ENCODE assay signal across 10 mouse cellular contexts in the genomic region with DNA sequence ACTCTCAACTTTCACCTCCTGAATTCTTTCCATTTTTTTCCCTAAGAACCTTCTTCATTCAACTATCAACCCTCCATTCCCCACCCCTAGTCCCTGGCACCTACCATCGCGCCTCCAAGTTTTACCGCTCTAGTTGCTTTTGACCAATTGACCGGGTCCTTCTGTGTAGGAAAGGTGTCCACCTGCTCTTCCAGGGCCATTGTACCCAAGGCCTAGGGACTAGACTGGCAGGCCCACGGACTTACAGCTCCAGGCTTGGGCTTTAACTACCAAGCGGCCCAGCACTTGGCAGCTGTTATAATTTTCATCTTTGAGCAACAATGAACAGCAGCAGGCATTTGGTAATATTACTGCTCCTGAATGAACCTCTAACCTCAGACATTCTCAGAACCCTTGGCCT. TPM values are rescaled to one million over a fixed set of nuclear protein-coding genes. Genes with fewer than 3 reads are reported as not detected.
DNase-seq lines count a peak whose midpoint lies in the region; ATAC-seq and TF ChIP-seq lines count a peak whose summit lies in the region.
"Had no signal": no experiment of that assay in that cellular context is flagged by ENCODE, and none has a peak within 500 bp of the region (broad histone marks: within the 10 kb centered on the region; RNA-seq: fewer than 3 reads in every experiment).

No protein-coding gene starts in this region.

- peaks cover 7% of the 10 kb centered on the region; the same call in 1 of the 2 replicates for H3K4me1 ChIP-seq in embryonic facial prominence, embryonic 14.5 days (ENCODE audit: control insufficient read depth, insufficient read depth, low read length)
- peaks cover 9% of the 10 kb centered on the region for H3K4me1 ChIP-seq in embryonic facial prominence, embryonic 10.5 days
- H3K4me1 ChIP-seq in kidney, embryonic 15.5 days, result peaks cover 8% of the 10 kb centered on the region
- peaks cover 5% of the 10 kb centered on the region for H3K4me1 ChIP-seq in limb, embryonic 14.5 days (ENCODE audit: control insufficient read depth, insufficient read depth, low read length)

- no peak for TF ChIP-seq POLR2A in limb, embryonic 14.5 days (IDR thresholded peaks at IDR 0.05; ENCODE audit: borderline replicate concordance, extremely low read depth, insufficient read depth, insufficient read length)

- no peak overlapping the region for H3K9ac ChIP-seq in embryonic facial prominence, embryonic 14.5 days (ENCODE audit: low read depth, low read length)
- no peak overlapping the region for H3K9ac ChIP-seq in kidney, embryonic 15.5 days
- no peak overlapping the region for H3K9ac ChIP-seq in limb, embryonic 14.5 days (ENCODE audit: low read depth, low read length, severe bottlenecking)

- no peak overlapping the region for H3K27ac ChIP-seq in embryonic facial prominence, embryonic 14.5 days (replicated peaks; ENCODE audit: low read depth, low read length)
- H3K27ac ChIP-seq in embryonic facial prominence, embryonic 10.5 days (replicated peaks), result no peak overlapping the region
- H3K27ac ChIP-seq in kidney, embryonic 15.5 days, result no peak overlapping the region
- no peak overlapping the region for H3K27ac ChIP-seq in limb, embryonic 14.5 days (replicated peaks; ENCODE audit: low read depth, low read length)
- H3K27ac ChIP-seq: stomach, embryonic 15.5 days had no signal

- 93% methylated on average over 6 of the region's 6 CpGs for WGBS in embryonic facial prominence, embryonic 14.5 days
- WGBS in embryonic facial prominence, embryonic 10.5 days, result 89% methylated on average over 6 of the region's 6 CpGs
- 91% methylated on average over 6 of the region's 6 CpGs for WGBS in kidney, embryonic 15.5 days
- 91% methylated on average over 6 of the region's 6 CpGs for WGBS in limb, embryonic 14.5 days

- H3K4me3 ChIP-seq in embryonic facial prominence, embryonic 14.5 days (ENCODE audit: low read depth, low read length), result no peak overlapping the region
- H3K4me3 ChIP-seq in embryonic facial prominence, embryonic 10.5 days, result no peak overlapping the region
- H3K4me3 ChIP-seq in kidney, embryonic 15.5 days (replicated peaks), result peak overlapping the region; percentile 96; the same call in 1 of the 2 replicates
- peak overlapping the region; percentile 94; the same call in 1 of the 2 replicates for H3K4me3 ChIP-seq in limb, embryonic 14.5 days (replicated peaks; ENCODE audit: low read length)

- ATAC-seq in embryonic facial prominence, embryonic 14.5 days (ENCODE audit: low read depth), result no peak
- ATAC-seq in kidney, embryonic 15.5 days (replicated peaks; ENCODE audit: low FRiP score), result peak; percentile 40; the same call in 1 of the 2 replicates
- no peak for ATAC-seq in limb, embryonic 14.5 days (ENCODE audit: low FRiP score, low read depth)
- no peak for ATAC-seq in erythroblast, adult 5-6 weeks (replicated peaks; ENCODE audit: low FRiP score, poor library complexity, severe bottlenecking)

- no peaks in the 10 kb centered on the region for H3K9me3 ChIP-seq in embryonic facial prominence, embryonic 14.5 days (ENCODE audit: control insufficient read depth, low read length)
- no peaks in the 10 kb centered on the region for H3K9me3 ChIP-seq in embryonic facial prominence, embryonic 10.5 days
- no peaks in the 10 kb centered on the region for H3K9me3 ChIP-seq in kidney, embryonic 15.5 days (replicated peaks)
- H3K9me3 ChIP-seq in limb, embryonic 14.5 days (ENCODE audit: control insufficient read depth, low read length), result no peaks in the 10 kb centered on the region
- H3K9me3 ChIP-seq: liver, embryonic 13.5 days; stomach, embryonic 15.5 days had no signal

- H3K27me3 ChIP-seq in embryonic facial prominence, embryonic 14.5 days (replicated peaks; ENCODE audit: control insufficient read depth, insufficient read depth, low read length), result no peaks in the 10 kb centered on the region
- H3K27me3 ChIP-seq in embryonic facial prominence, embryonic 10.5 days (replicated peaks; ENCODE audit: low read depth, poor library complexity, severe bottlenecking), result no peaks in the 10 kb centered on the region
- H3K27me3 ChIP-seq in kidney, embryonic 15.5 days, result no peaks in the 10 kb centered on the region
- H3K27me3 ChIP-seq in limb, embryonic 14.5 days (ENCODE audit: control insufficient read depth, insufficient read depth, low read length), result no peaks in the 10 kb centered on the region
- H3K27me3 ChIP-seq: liver, embryonic 13.5 days; stomach, embryonic 15.5 days had no signal

- peak overlapping the region; percentile 34; the same call in 1 of the 2 replicates for H3K4me2 ChIP-seq in embryonic facial prominence, embryonic 14.5 days (ENCODE audit: low read depth, low read length)
- H3K4me2 ChIP-seq in kidney, embryonic 15.5 days, result no peak overlapping the region
- H3K4me2 ChIP-seq in limb, embryonic 14.5 days (replicated peaks; ENCODE audit: low read depth, low read length, severe bottlenecking), result no peak overlapping the region

- H3K36me3 ChIP-seq in embryonic facial prominence, embryonic 14.5 days (ENCODE audit: control insufficient read depth, insufficient read depth, low read length), result peaks cover 19% of the 10 kb centered on the region
- H3K36me3 ChIP-seq in embryonic facial prominence, embryonic 10.5 days (replicated peaks), result peaks cover 27% of the 10 kb centered on the region
- H3K36me3 ChIP-seq in kidney, embryonic 15.5 days, result peaks cover 22% of the 10 kb centered on the region
- peaks cover 21% of the 10 kb centered on the region for H3K36me3 ChIP-seq in limb, embryonic 14.5 days (ENCODE audit: control insufficient read depth, insufficient read depth, low read length)

- DNase-seq in embryonic facial prominence, embryonic 14.5 days (ENCODE audit: low spot score), result no peak
- no peak for DNase-seq in embryonic facial prominence, embryonic 10.5 days (ENCODE audit: low spot score)
- no peak for DNase-seq in kidney, postnatal 25 days
- DNase-seq in cerebellum, postnatal 25 days, result peak; percentile 14 to 16
- DNase-seq in limb, embryonic 14.5 days (ENCODE audit: low spot score), result no peak
- no peak for DNase-seq in layer of hippocampus, postnatal 10 days (ENCODE audit: low spot score in 2 of 2)

RNA-seq across cellular contexts. Expression of a gene that starts 0.5 kb away (rescaled TPM):
- polyA plus RNA-seq in embryonic facial prominence, embryonic 14.5 days (2014; fragmentation: Nextera tagmentation; extraction: Ambion mirVana), result 57.5 and 68.9 TPM in 2 replicates
- polyA plus RNA-seq in embryonic facial prominence, embryonic 10.5 days (2016; fragmentation: Nextera tagmentation; extraction: Ambion mirVana), result 95.3 and 96.3 TPM in 2 replicates
- 67.6 and 68.1 TPM in 2 replicates for polyA plus RNA-seq in kidney, embryonic 15.5 days (2015; fragmentation: Nextera tagmentation; extraction: Ambion mirVana)
- 41.0 and 44.4 TPM in 2 replicates for polyA plus RNA-seq in limb, embryonic 14.5 days (2012; rRNA removed)
- 70.2 and 74.7 TPM in 2 replicates for polyA plus RNA-seq in limb, embryonic 14.5 days (2014; fragmentation: Nextera tagmentation; extraction: Ambion mirVana)
- 11.9 and 14.0 TPM in 2 replicates for total RNA-seq in erythroblast, adult 5-6 weeks (2015; ENCODE audit: low replicate concordance)
- total RNA-seq in erythroblast, adult 5-6 weeks (2017; ENCODE audit: low replicate concordance), result 9.6 and 13.9 TPM in 2 replicates
- total RNA-seq in layer of hippocampus, postnatal 10 days (2021), result 10 to 100 TPM; 66.2 to 73.7 TPM

RNA-seq across cellular contexts. Expression of a gene that starts 15.7 kb away (rescaled TPM):
- 5.2 and 6.7 TPM in 2 replicates for polyA plus RNA-seq in embryonic facial prominence, embryonic 14.5 days (2014; fragmentation: Nextera tagmentation; extraction: Ambion mirVana)
- polyA plus RNA-seq in embryonic facial prominence, embryonic 10.5 days (2016; fragmentation: Nextera tagmentation; extraction: Ambion mirVana), result 10.6 and 12.4 TPM in 2 replicates
- polyA plus RNA-seq in kidney, embryonic 15.5 days (2015; fragmentation: Nextera tagmentation; extraction: Ambion mirVana), result 17.7 and 20.4 TPM in 2 replicates
- polyA plus RNA-seq in limb, embryonic 14.5 days (2012; rRNA removed), result 3.2 and 3.8 TPM in 2 replicates
- 4.7 and 6.4 TPM in 2 replicates for polyA plus RNA-seq in limb, embryonic 14.5 days (2014; fragmentation: Nextera tagmentation; extraction: Ambion mirVana)
- total RNA-seq in erythroblast, adult 5-6 weeks (2015; ENCODE audit: low replicate concordance), result 4.2 and 8.6 TPM in 2 replicates
- 0.94 and 3.6 TPM in 2 replicates for total RNA-seq in erythroblast, adult 5-6 weeks (2017; ENCODE audit: low replicate concordance)
- 1 to 10 TPM; 8.5 to 9.5 TPM for total RNA-seq in layer of hippocampus, postnatal 10 days (2021)

RNA-seq across cellular contexts. Expression of a gene that starts 15.9 kb away (rescaled TPM):
- 20.5 and 24.5 TPM in 2 replicates for polyA plus RNA-seq in embryonic facial prominence, embryonic 14.5 days (2014; fragmentation: Nextera tagmentation; extraction: Ambion mirVana)
- polyA plus RNA-seq in embryonic facial prominence, embryonic 10.5 days (2016; fragmentation: Nextera tagmentation; extraction: Ambion mirVana), result 47.5 and 54.1 TPM in 2 replicates
- 32.9 and 33.1 TPM in 2 replicates for polyA plus RNA-seq in kidney, embryonic 15.5 days (2015; fragmentation: Nextera tagmentation; extraction: Ambion mirVana)
- 34.1 and 36.6 TPM in 2 replicates for polyA plus RNA-seq in limb, embryonic 14.5 days (2012; rRNA removed)
- 24.3 and 27.3 TPM in 2 replicates for polyA plus RNA-seq in limb, embryonic 14.5 days (2014; fragmentation: Nextera tagmentation; extraction: Ambion mirVana)
- total RNA-seq in erythroblast, adult 5-6 weeks (2015; ENCODE audit: low replicate concordance), result 27.6 and 46.1 TPM in 2 replicates
- total RNA-seq in erythroblast, adult 5-6 weeks (2017; ENCODE audit: low replicate concordance), result 24.4 and 25.5 TPM in 2 replicates
- total RNA-seq in layer of hippocampus, postnatal 10 days (2021), result 1 to 10 TPM; 4.8 to 7.6 TPM

RNA-seq across cellular contexts. Expression of a gene that starts 39.4 kb away (rescaled TPM):
- polyA plus RNA-seq in embryonic facial prominence, embryonic 14.5 days (2014; fragmentation: Nextera tagmentation; extraction: Ambion mirVana), result 26.5 and 29.1 TPM in 2 replicates
- polyA plus RNA-seq in embryonic facial prominence, embryonic 10.5 days (2016; fragmentation: Nextera tagmentation; extraction: Ambion mirVana), result 32.7 and 34.7 TPM in 2 replicates
- polyA plus RNA-seq in kidney, embryonic 15.5 days (2015; fragmentation: Nextera tagmentation; extraction: Ambion mirVana), result 29.7 and 32.2 TPM in 2 replicates
- 17.6 and 20.5 TPM in 2 replicates for polyA plus RNA-seq in limb, embryonic 14.5 days (2012; rRNA removed)
- 31.8 and 35.3 TPM in 2 replicates for polyA plus RNA-seq in limb, embryonic 14.5 days (2014; fragmentation: Nextera tagmentation; extraction: Ambion mirVana)
- 24.0 and 31.5 TPM in 2 replicates for total RNA-seq in erythroblast, adult 5-6 weeks (2015; ENCODE audit: low replicate concordance)
- 25.6 and 41.6 TPM in 2 replicates for total RNA-seq in erythroblast, adult 5-6 weeks (2017; ENCODE audit: low replicate concordance)
- total RNA-seq in layer of hippocampus, postnatal 10 days (2021), result 10 to 100 TPM; 32.0 to 40.6 TPM

Comparison
In these comparisons a context has a peak if more than half of its experiments do, and no peak if none do; other contexts are left out.
1. DNase-seq: peak in cerebellum, postnatal 25 days (2 of 2); none in embryonic facial prominence, embryonic 14.5 days (single experiment), embryonic facial prominence, embryonic 10.5 days (single experiment), kidney, postnatal 25 days (0 of 2), limb, embryonic 14.5 days (single experiment) and layer of hippocampus, postnatal 10 days (0 of 2).
2. H3K4me3 ChIP-seq: peak in kidney, embryonic 15.5 days (single experiment) and limb, embryonic 14.5 days (single experiment); none in embryonic facial prominence, embryonic 14.5 days (single experiment) and embryonic facial prominence, embryonic 10.5 days (single experiment).